20 mouse cellular contexts compared by ENCODE assay signal in genomic region chr7:51991020-51991419, GRCm38 (mm10). TPM values are rescaled to one million over a fixed set of nuclear protein-coding genes. Genes with fewer than 3 reads are reported as not detected.
DNase-seq lines count a peak whose midpoint lies in the region; ATAC-seq lines count a peak whose summit lies in the region.
"Had no signal": no experiment of that assay in that cellular context is flagged by ENCODE, and none has a peak within 500 bp of the region (broad histone marks: within the 10 kb centered on the region; RNA-seq: fewer than 3 reads in every experiment).

No protein-coding gene starts in this region.

- 0 out of 2 replicates have a peak, but pooled peaks cover 2% of the 10 kb centered on the region for H3K4me1 ChIP-seq in heart, embryonic 11.5 days (ENCODE audit: control insufficient read depth, insufficient read depth, low read length)
- H3K4me1 ChIP-seq in liver, embryonic 13.5 days (replicated peaks): peaks cover 60% of the 10 kb centered on the region
- no peaks in the 10 kb centered on the region for H3K4me1 ChIP-seq in stomach, embryonic 15.5 days
- H3K4me1 ChIP-seq in forebrain, embryonic 14.5 days (ENCODE audit: control insufficient read depth, insufficient read depth, low read length): no peaks in the 10 kb centered on the region
- H3K4me1 ChIP-seq: forebrain, embryonic 12.5 days had no signal

- no peak overlapping the region for H3K4me3 ChIP-seq in heart, embryonic 11.5 days (ENCODE audit: low read depth, low read length)
- peak overlapping the region; percentile 19; the same call in 1 of the 2 replicates for H3K4me3 ChIP-seq in liver, embryonic 13.5 days (replicated peaks)
- no peak overlapping the region for H3K4me3 ChIP-seq in stomach, embryonic 15.5 days (replicated peaks)
- no peak overlapping the region for H3K4me3 ChIP-seq in forebrain, embryonic 14.5 days (ENCODE audit: low read depth, low read length)
- H3K4me3 ChIP-seq: forebrain, embryonic 12.5 days; megakaryocyte, embryonic 14.5 days had no signal

- 47% methylated on average over 3 of the region's 3 CpGs for WGBS in heart, embryonic 11.5 days (ENCODE audit: insufficient replicate concordance)
- 12% methylated on average over 3 of the region's 3 CpGs for WGBS in liver, embryonic 13.5 days (ENCODE audit: insufficient replicate concordance)
- WGBS in stomach, embryonic 15.5 days: 70% methylated on average over 3 of the region's 3 CpGs
- whole genome bisulfite sequencing in forebrain, embryonic 14.5 days: 84% methylated on average over 3 of the region's 3 CpGs

- no peaks in the 10 kb centered on the region for H3K36me3 ChIP-seq in heart, embryonic 11.5 days (ENCODE audit: control insufficient read depth, insufficient read depth, low read length)
- peaks cover 4% of the 10 kb centered on the region; the same call in 1 of the 2 replicates for H3K36me3 ChIP-seq in liver, embryonic 13.5 days
- H3K36me3 ChIP-seq in stomach, embryonic 15.5 days: no peaks in the 10 kb centered on the region
- no peaks in the 10 kb centered on the region for H3K36me3 ChIP-seq in forebrain, embryonic 14.5 days (ENCODE audit: control insufficient read depth, insufficient read depth, low read length)
- H3K36me3 ChIP-seq: forebrain, embryonic 12.5 days had no signal

- no peaks in the 10 kb centered on the region for H3K9me3 ChIP-seq in heart, embryonic 11.5 days (replicated peaks; ENCODE audit: control insufficient read depth, low read length)
- H3K9me3 ChIP-seq in liver, embryonic 13.5 days (replicated peaks): no peaks in the 10 kb centered on the region
- no peaks in the 10 kb centered on the region for H3K9me3 ChIP-seq in stomach, embryonic 15.5 days
- no peaks in the 10 kb centered on the region for H3K9me3 ChIP-seq in forebrain, embryonic 14.5 days (replicated peaks; ENCODE audit: control insufficient read depth, low read length)
- H3K9me3 ChIP-seq: forebrain, embryonic 12.5 days; megakaryocyte, embryonic 14.5 days had no signal

- DNase-seq in heart, postnatal 25 days (ENCODE audit: low spot score): no peak
- peak; percentile 14 to 41 for DNase-seq in spleen, postnatal 36 days (ENCODE audit: low spot score in 2 of 2)
- DNase-seq in spleen, postnatal 14 days (ENCODE audit: low spot score in 2 of 2): no peak
- DNase-seq in liver, embryonic 13.5 days: peak; percentile 72
- DNase-seq in left cerebral cortex, postnatal 14 days (ENCODE audit: low spot score in 2 of 2): no peak
- DNase-seq in forebrain, embryonic 14.5 days (ENCODE audit: low spot score): no peak
- DNase-seq: adrenal gland, adult 2 months; cerebellum, adult 9-10 months; gastrocnemius, postnatal 14 days; kidney, adult 9 months; lung, embryonic 14.5 days had no signal

- no peak overlapping the region for H3K9ac ChIP-seq in heart, embryonic 11.5 days (ENCODE audit: low read depth, low read length)
- H3K9ac ChIP-seq in liver, embryonic 13.5 days: peak overlapping the region; percentile 57
- H3K9ac ChIP-seq in stomach, embryonic 15.5 days: no peak overlapping the region
- H3K9ac ChIP-seq in forebrain, embryonic 14.5 days (ENCODE audit: low read length): no peak overlapping the region
- H3K9ac ChIP-seq: forebrain, embryonic 12.5 days; lung, embryonic 14.5 days had no signal

- H3K27me3 ChIP-seq in heart, embryonic 11.5 days (ENCODE audit: control insufficient read depth, insufficient read depth, low read length): no peaks in the 10 kb centered on the region
- no peaks in the 10 kb centered on the region for H3K27me3 ChIP-seq in liver, embryonic 13.5 days
- no peaks in the 10 kb centered on the region for H3K27me3 ChIP-seq in stomach, embryonic 15.5 days (replicated peaks)
- H3K27me3 ChIP-seq in forebrain, embryonic 14.5 days (replicated peaks; ENCODE audit: control insufficient read depth, insufficient read depth, low read length): no peaks in the 10 kb centered on the region
- H3K27me3 ChIP-seq: forebrain, embryonic 12.5 days; megakaryocyte, embryonic 14.5 days had no signal

- H3K27ac ChIP-seq in heart, embryonic 11.5 days (ENCODE audit: low read depth, low read length): no peak overlapping the region
- H3K27ac ChIP-seq in liver, embryonic 13.5 days: peak overlapping the region; percentile 89
- no peak overlapping the region for H3K27ac ChIP-seq in stomach, embryonic 15.5 days
- H3K27ac ChIP-seq in forebrain, embryonic 14.5 days (ENCODE audit: low read depth, low read length): no peak overlapping the region
- H3K27ac ChIP-seq: forebrain, embryonic 12.5 days had no signal

- H3K4me2 ChIP-seq in heart, embryonic 11.5 days: no peak overlapping the region
- H3K4me2 ChIP-seq in liver, embryonic 13.5 days: peak overlapping the region; percentile 60
- H3K4me2 ChIP-seq in stomach, embryonic 15.5 days: no peak overlapping the region
- H3K4me2 ChIP-seq in forebrain, embryonic 14.5 days (ENCODE audit: low read length): no peak overlapping the region
- H3K4me2 ChIP-seq: forebrain, embryonic 12.5 days; lung, embryonic 14.5 days had no signal

- ATAC-seq in heart, embryonic 11.5 days (replicated peaks; ENCODE audit: insufficient number of reproducible peaks, low FRiP score, low TSS enrichment): peak; percentile 87
- peak; percentile 99 for ATAC-seq in liver, embryonic 13.5 days (ENCODE audit: low read depth)
- ATAC-seq in stomach, embryonic 15.5 days (ENCODE audit: insufficient read depth, low FRiP score, low read depth): peak; percentile 89
- no peak for ATAC-seq in forebrain, embryonic 14.5 days
- ATAC-seq: hindbrain, embryonic 16.5 days had no signal

- intact Hi-C loops in heart, postnatal 25 days (cut with DNase I): no loop called here
- intact Hi-C loops in left cerebral cortex, postnatal 14 days (cut with DNase I): no loop called here

RNA-seq across cellular contexts. Expression of gene Svip, which starts 14.8 kb away (rescaled TPM):
- 17.1 and 17.7 TPM in 2 replicates for polyA plus RNA-seq in heart, embryonic 11.5 days (2014; fragmentation: Nextera tagmentation; extraction: Ambion mirVana)
- 10 to 100 TPM; 22.7 to 23.7 TPM for total RNA-seq in heart, postnatal 25 days (2021)
- 24.1 and 29.9 TPM in 2 replicates for polyA plus RNA-seq in liver, embryonic 13.5 days (2015; fragmentation: Nextera tagmentation; extraction: Ambion mirVana)
- polyA plus RNA-seq in stomach, embryonic 15.5 days (2015; fragmentation: Nextera tagmentation; extraction: Ambion mirVana): 16.4 and 16.5 TPM in 2 replicates
- total RNA-seq in left cerebral cortex, postnatal 14 days (2021): 10 to 100 TPM; 26.5 to 29.3 TPM
- 26.9 and 27.8 TPM in 2 replicates for polyA plus RNA-seq in forebrain, embryonic 14.5 days (2014; fragmentation: Nextera tagmentation; extraction: Ambion mirVana)

RNA-seq across cellular contexts. Expression of gene 1700015G11Rik, which starts 24.5 kb away (rescaled TPM):
- polyA plus RNA-seq in heart, embryonic 11.5 days (2014; fragmentation: Nextera tagmentation; extraction: Ambion mirVana): not detected in 2 replicates
- total RNA-seq in heart, postnatal 25 days (2021): not detected
- not detected in 2 replicates for polyA plus RNA-seq in liver, embryonic 13.5 days (2015; fragmentation: Nextera tagmentation; extraction: Ambion mirVana)
- not detected in 2 replicates for polyA plus RNA-seq in stomach, embryonic 15.5 days (2015; fragmentation: Nextera tagmentation; extraction: Ambion mirVana)
- total RNA-seq in left cerebral cortex, postnatal 14 days (2021): not detected
- not detected in 2 replicates for polyA plus RNA-seq in forebrain, embryonic 14.5 days (2014; fragmentation: Nextera tagmentation; extraction: Ambion mirVana)
- total RNA-seq: adrenal gland, adult 2 months; gastrocnemius, postnatal 14 days; layer of hippocampus, adult 18-20 months; left cerebral cortex, postnatal 36 days had no signal
- polyA plus RNA-seq: adrenal gland, adult 2 months; brain, embryonic 14.5 days; forebrain, embryonic 12.5 days; heart, embryonic 14.5 days; hindbrain, embryonic 16.5 days; lung, embryonic 14.5 days had no signal

Comparison
In these comparisons a context has a peak if more than half of its experiments do, and no peak if none do; other contexts are left out.
1. DNase-seq: peak in spleen, postnatal 36 days (2 of 2) and liver, embryonic 13.5 days (single experiment); none in heart, postnatal 25 days (single experiment), spleen, postnatal 14 days (0 of 2), left cerebral cortex, postnatal 14 days (0 of 2) and forebrain, embryonic 14.5 days (single experiment).